Mouse (Mus musculus) E14TG2a.4 (cell line): ENCODE measurements around the gene Serpinb9.

Source experiments
- CTCF ChIP-seq: conservative IDR thresholded peaks from 2 replicates; pipeline ENCODE4 v1.5.1; 2014; ENCODE audit warnings: low read length
- POU5F1 ChIP-seq: IDR thresholded peaks from 2 replicates; pipeline ENCODE4 v1.6.1; 2014; ENCODE audit warnings: low read length, borderline replicate concordance

DNA sequence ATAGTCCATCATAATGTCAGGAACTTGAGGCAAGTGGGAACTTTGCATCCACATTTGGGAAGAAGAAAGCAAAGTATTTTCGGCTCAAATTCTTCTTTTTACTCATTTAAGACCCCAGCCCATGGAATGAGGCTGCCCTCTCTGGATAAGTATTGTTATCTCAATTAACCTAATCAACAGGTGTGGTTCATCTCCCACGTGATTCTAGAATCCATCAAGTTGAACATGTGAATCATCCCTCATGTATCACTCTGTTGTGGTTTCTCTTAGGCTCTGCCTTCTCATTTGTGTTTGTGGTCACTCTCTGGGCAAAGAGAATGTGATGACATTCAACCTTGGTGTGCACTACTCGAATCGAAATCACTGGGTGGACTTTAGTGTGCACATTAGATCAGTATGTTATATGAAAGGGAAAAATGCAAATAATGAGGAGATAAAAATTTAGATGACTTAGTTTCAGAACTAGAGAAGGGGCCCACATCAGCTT, 20.5 kb upstream of the Serpinb9 start:
- TF ChIP-seq CTCF (no peak), POU5F1 (no peak)
